Mouse (Mus musculus): ENCODE data around the gene Nhsl2. TPM values are rescaled to one million over a fixed set of nuclear protein-coding genes. Genes with fewer than 3 reads are reported as not detected.

Gene Nhsl2
- total RNA-seq, 2 experiments from 2014 or later, result 49.3 to 57.1 TPM

DNA sequence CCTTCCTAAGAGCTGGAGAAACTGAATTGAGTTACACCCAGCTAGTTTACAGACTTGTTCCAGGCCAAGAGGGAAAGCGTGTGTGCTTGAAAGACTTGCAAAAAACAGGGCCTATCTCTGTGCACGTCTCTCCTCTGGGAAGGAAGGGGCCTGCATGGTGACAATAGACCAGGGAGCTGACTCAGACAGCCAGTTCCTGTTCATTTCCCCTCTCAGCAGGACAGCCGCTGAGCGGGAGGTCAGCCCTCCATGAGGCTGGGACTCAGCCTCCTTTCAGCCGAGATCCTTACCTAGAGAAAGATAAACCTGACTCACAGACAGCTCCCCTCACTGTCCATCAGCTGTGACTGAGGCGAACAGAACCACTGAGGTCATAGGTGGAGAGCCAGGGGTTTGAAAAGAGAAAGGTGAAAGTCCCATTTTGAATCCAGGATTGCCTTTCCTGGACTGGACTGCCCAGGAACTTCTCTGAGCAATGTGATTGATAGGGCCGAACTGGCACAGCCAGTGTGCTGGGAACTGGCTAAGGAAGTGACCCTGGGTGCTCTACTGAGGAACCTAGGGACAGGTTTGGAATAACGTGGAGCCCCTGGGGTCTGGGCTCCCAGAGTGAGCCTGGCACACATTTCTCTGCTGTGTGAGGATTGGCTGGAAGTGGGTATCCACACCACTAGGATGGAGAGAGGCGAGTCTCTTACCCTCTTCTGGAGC, 168.2 kb downstream of the Nhsl2 start:
- DNase-seq (ENCODE audit: low spot score in 2 of 2), result no peak
- no peak overlapping the region; the same call in 1 of the 2 replicates for H3K4me3 ChIP-seq
- peak overlapping the region; percentile 64 for H3K27ac ChIP-seq
- TF ChIP-seq CTCF (conservative IDR thresholded peaks at IDR 0.05), result no peak

DNA sequence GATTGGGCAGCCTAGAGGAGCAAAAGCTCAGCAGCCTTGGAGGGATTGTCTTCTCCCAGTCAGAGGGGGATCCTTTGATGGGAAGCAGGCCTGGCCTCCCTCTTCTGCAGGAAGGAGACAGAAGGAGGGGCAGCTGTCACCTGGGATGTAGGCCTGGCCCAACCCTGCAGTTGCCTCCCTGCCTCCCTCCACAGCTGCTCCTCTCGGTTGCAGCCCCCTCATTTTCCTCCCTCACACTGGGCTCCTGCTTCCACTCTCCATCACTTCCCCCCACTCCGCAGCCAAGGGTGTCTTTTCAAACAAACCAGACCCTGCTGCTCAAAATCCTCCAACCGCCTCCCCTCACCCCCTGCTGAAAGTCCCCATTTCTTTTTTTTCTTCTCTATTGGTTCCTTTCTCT, 169.7 kb downstream of the Nhsl2 start:
- peak overlapping the region; percentile 81 for H3K27ac ChIP-seq
- no peak for TF ChIP-seq CTCF (conservative IDR thresholded peaks at IDR 0.05)

GRCm38 (mm10) chrX:102019471-102020240, 170.5 kb downstream of the Nhsl2 start:
- no peak for DNase-seq (ENCODE audit: low spot score in 2 of 2)
- TF ChIP-seq CTCF (conservative IDR thresholded peaks at IDR 0.05), result no peak
- Histone ChIP-seq H3K4me3 (no peak overlapping the region), H3K27ac (peak overlapping the region; percentile 81)

More for the DNA sequence above, 169.7 kb downstream of the Nhsl2 start:
- no peak overlapping the region for H3K4me3 ChIP-seq
- peak; percentile 55 to 59 for DNase-seq (ENCODE audit: low spot score in 2 of 2)

- no peak for TF ChIP-seq CTCF (conservative IDR thresholded peaks at IDR 0.05)
- no peak overlapping the region for H3K4me3 ChIP-seq
- DNase-seq (ENCODE audit: low spot score in 2 of 2), result no peak
- H3K27ac ChIP-seq, result peak overlapping the region; percentile 51; the same call in 1 of the 2 replicates
Measured at GRCm38 (mm10) chrX:102024976-102025375, 175.8 kb downstream of the Nhsl2 start.

GRCm38 (mm10) chrX:102031851-102032250, 182.7 kb downstream of the Nhsl2 start:
- no peak for TF ChIP-seq CTCF (conservative IDR thresholded peaks at IDR 0.05)
- peak overlapping the region; percentile 60 for H3K27ac ChIP-seq
- H3K4me3 ChIP-seq, result no peak overlapping the region
- DNase-seq (ENCODE audit: low spot score in 2 of 2), result peak in 1 of 2 experiments; percentile 25

- Histone ChIP-seq H3K27ac (peak overlapping the region; percentile 60; the same call in 1 of the 2 replicates), H3K4me3 (no peak overlapping the region)
- TF ChIP-seq CTCF (conservative IDR thresholded peaks at IDR 0.05), result no peak
- no peak for DNase-seq (ENCODE audit: low spot score in 2 of 2)
Measured at GRCm38 (mm10) chrX:102032431-102032830, 183.2 kb downstream of the Nhsl2 start.

- Histone ChIP-seq H3K4me3 (no peak overlapping the region), H3K27ac (peak overlapping the region; percentile 32)
- DNase-seq (ENCODE audit: low spot score in 2 of 2), result no peak
- TF ChIP-seq CTCF (conservative IDR thresholded peaks at IDR 0.05), result no peak
Measured at GRCm38 (mm10) chrX:102033566-102033965, 184.4 kb downstream of the Nhsl2 start.

DNA sequence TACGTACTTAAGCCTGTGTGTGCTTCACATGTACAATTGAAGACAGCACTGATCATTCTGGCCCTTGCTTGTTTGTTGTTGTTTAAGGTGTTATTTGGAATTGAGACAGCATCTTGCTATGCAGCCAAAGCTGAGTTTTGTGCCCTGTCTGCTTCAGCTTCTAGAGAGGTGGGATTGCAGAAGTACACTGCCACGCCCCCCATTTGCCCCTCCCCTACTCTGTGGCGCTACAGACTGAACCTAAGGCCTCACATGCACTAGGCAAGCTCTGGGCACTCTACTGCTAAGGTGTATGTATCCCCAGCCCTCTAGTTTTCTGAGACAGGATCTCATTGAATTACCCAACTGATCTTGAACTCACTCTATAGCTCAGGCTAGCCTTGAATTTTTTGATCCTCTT, 186.5 kb downstream of the Nhsl2 start:
- Histone ChIP-seq H3K27ac (no peak overlapping the region), H3K4me3 (no peak overlapping the region)
- TF ChIP-seq CTCF (conservative IDR thresholded peaks at IDR 0.05), result no peak
- no peak for DNase-seq (ENCODE audit: low spot score in 2 of 2)

GRCm38 (mm10) chrX:102036866-102037361, 187.7 kb downstream of the Nhsl2 start:
- Histone ChIP-seq H3K4me3 (no peak overlapping the region), H3K27ac (no peak overlapping the region)
- no peak for TF ChIP-seq CTCF (conservative IDR thresholded peaks at IDR 0.05)
- no peak for DNase-seq (ENCODE audit: low spot score in 2 of 2)

DNA sequence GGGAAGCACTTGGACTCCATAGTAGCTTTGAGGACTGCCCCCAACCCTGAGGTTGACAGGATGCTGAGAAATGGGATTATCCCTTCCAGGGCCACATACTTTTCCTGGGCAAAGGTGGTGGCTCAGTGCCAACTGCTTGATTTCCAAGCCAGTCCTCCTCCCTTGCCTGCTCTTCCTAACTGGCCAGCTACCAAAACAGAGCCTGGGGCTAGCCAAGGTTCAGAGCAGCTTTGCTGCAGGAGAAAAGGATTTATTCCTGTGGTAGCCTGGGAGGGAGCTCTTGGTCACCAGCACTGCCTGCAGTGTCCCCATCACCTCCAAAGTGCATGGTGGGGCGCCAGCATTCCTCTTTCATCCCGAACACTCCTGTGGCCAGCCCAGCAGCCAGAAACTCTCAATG, 188.3 kb downstream of the Nhsl2 start:
- no peak for TF ChIP-seq CTCF (conservative IDR thresholded peaks at IDR 0.05)
- H3K4me3 ChIP-seq, result no peak overlapping the region
- no peak overlapping the region for H3K27ac ChIP-seq
- DNase-seq (ENCODE audit: low spot score in 2 of 2), result no peak

DNA sequence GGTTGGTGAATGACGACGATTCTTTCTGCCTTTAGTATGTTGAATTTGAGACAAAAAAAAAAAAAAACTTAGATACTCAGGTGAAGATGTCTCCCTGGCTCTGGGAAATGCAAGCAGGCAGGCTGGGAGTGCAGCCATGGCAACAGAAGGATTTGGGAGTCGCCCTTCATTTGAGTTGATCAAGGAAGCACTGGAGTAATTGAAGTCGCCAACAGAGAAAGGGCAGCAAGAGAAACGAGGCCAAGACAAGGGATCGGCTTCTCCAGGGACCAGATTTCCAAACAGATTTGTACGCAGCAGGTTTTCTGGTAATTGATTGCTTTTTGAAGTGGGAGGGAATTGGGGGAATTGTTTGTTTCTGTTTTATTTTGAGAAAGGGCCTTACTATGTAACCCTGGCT, 192.4 kb downstream of the Nhsl2 start:
- no peak overlapping the region for H3K27ac ChIP-seq
- DNase-seq (ENCODE audit: low spot score in 2 of 2), result no peak

GRCm38 (mm10) chrX:102042386-102042785, 193.2 kb downstream of the Nhsl2 start:
- TF ChIP-seq CTCF (conservative IDR thresholded peaks at IDR 0.05), result no peak

More for the DNA sequence above, 192.4 kb downstream of the Nhsl2 start:
- no peak overlapping the region for H3K4me3 ChIP-seq
- no peak for TF ChIP-seq CTCF (conservative IDR thresholded peaks at IDR 0.05)

GRCm38 (mm10) chrX:102050552-102050951, 201.4 kb downstream of the Nhsl2 start:
- Histone ChIP-seq H3K27ac (no peak overlapping the region), H3K4me3 (no peak overlapping the region)
- DNase-seq (ENCODE audit: low spot score in 2 of 2), result no peak
- no peak for TF ChIP-seq CTCF (conservative IDR thresholded peaks at IDR 0.05)

More at GRCm38 (mm10) chrX:102042386-102042785, 193.2 kb downstream of the Nhsl2 start:
- DNase-seq (ENCODE audit: low spot score in 2 of 2), result no peak
- Histone ChIP-seq H3K4me3 (no peak overlapping the region), H3K27ac (no peak overlapping the region)

Data from layer of hippocampus, adult 2 months (tissue).